In genomic region chr2:30446891-30447826, GRCm38 (mm10) we compare ENCODE assay signal across 10 mouse cellular contexts. TPM values are rescaled to one million over a fixed set of nuclear protein-coding genes. Genes with fewer than 3 reads are reported as not detected.
DNase-seq lines count a peak whose midpoint lies in the region; ATAC-seq and TF ChIP-seq lines count a peak whose summit lies in the region.
"Had no signal": no experiment of that assay in that cellular context is flagged by ENCODE, and none has a peak within 500 bp of the region (broad histone marks: within the 10 kb centered on the region; RNA-seq: fewer than 3 reads in every experiment).

No protein-coding gene starts in this region.

- intact Hi-C loops in gastrocnemius, postnatal 14 days (cut with DNase I; ENCODE audit: low total_unique reads): no loop called here

- H3K79me2 ChIP-seq in CH12.LX (replicated peaks; ENCODE audit: control insufficient read depth, extremely low read depth, insufficient read depth, poor library complexity, severe bottlenecking): no peaks in the 10 kb centered on the region

- no peak for TF ChIP-seq CTCF in CH12.LX (conservative IDR thresholded peaks at IDR 0.05 in 1 of 2, IDR thresholded peaks at IDR 0.05 in 1 of 2; ENCODE audit: low read depth in 2 of 2, low read length in 2 of 2)

- peak overlapping the region; percentile 30; the same call in 1 of the 2 replicates for H3K27ac ChIP-seq in CH12.LX (ENCODE audit: insufficient read depth, low read depth)
- peak overlapping the region; percentile 98 for H3K27ac ChIP-seq in embryonic facial prominence, embryonic 10.5 days (replicated peaks)
- 0 out of 2 replicates have a peak overlapping the region, but pooled peaks have one; percentile 4 for H3K27ac ChIP-seq in limb, embryonic 15.5 days

- peak; percentile 52 for DNase-seq in gastrocnemius, postnatal 14 days
- DNase-seq in gastrocnemius, postnatal 4 days (ENCODE audit: low spot score in 2 of 2): no peak
- peak; percentile 71 for DNase-seq in CH12.LX (ENCODE audit: extremely low read depth)
- DNase-seq in embryonic facial prominence, embryonic 10.5 days (ENCODE audit: low spot score): no peak
- no peak for DNase-seq in right cerebral cortex, postnatal 14 days
- DNase-seq in urinary bladder, adult 2 months (ENCODE audit: low spot score): no peak
- no peak for DNase-seq in layer of hippocampus, postnatal 25 days (ENCODE audit: extremely low spot score in 1 of 2, low spot score in 1 of 2)

- TF ChIP-seq EP300 in CH12.LX (IDR thresholded peaks at IDR 0.05; ENCODE audit: low read length): no peak

- in situ Hi-C loops in CH12.LX (cut with MboI; ENCODE audit: low pct_ligation_motif_present, low pct_unique_long_range_greater_than_20kb, low sequenced_read_pairs): no loop called here

- TF ChIP-seq POLR2A in CH12.LX (IDR thresholded peaks at IDR 0.05; ENCODE audit: low read depth, low read length): no peak

- H3K4me3 ChIP-seq in CH12.LX (replicated peaks in 1 of 3; ENCODE audit: low read depth in 2 of 3, low read length in 2 of 3, poor library complexity in 1 of 3): no peak overlapping the region
- H3K4me3 ChIP-seq in embryonic facial prominence, embryonic 10.5 days: no peak overlapping the region
- H3K4me3 ChIP-seq in limb, embryonic 15.5 days: no peak overlapping the region
- H3K4me3 ChIP-seq: megakaryocyte, embryonic 14.5 days had no signal

- 79% methylated on average over 10 of the region's 10 CpGs for WGBS in embryonic facial prominence, embryonic 10.5 days
- WGBS in limb, embryonic 15.5 days: 83% methylated on average over 10 of the region's 10 CpGs

- no peak overlapping the region for H3K9ac ChIP-seq in CH12.LX (ENCODE audit: insufficient read depth, low read depth)
- no peak overlapping the region for H3K9ac ChIP-seq in limb, embryonic 15.5 days

- H3K4me2 ChIP-seq in CH12.LX (ENCODE audit: insufficient read depth, low read depth, poor library complexity, severe bottlenecking): no peak overlapping the region
- no peak overlapping the region for H3K4me2 ChIP-seq in limb, embryonic 15.5 days

- dilution Hi-C loops in CH12.LX (cut with MboI; ENCODE audit: extremely low pct_ligation_motif_present, extremely low pct_unique_long_range_greater_than_20kb, low sequenced_read_pairs): no loop called here

- no peak for ATAC-seq in limb, embryonic 15.5 days (ENCODE audit: insufficient number of reproducible peaks, low FRiP score, low TSS enrichment, low read depth)

- H3K27me3 ChIP-seq in CH12.LX (replicated peaks): no peaks in the 10 kb centered on the region
- no peaks in the 10 kb centered on the region for H3K27me3 ChIP-seq in embryonic facial prominence, embryonic 10.5 days (replicated peaks; ENCODE audit: low read depth, poor library complexity, severe bottlenecking)
- no peaks in the 10 kb centered on the region for H3K27me3 ChIP-seq in limb, embryonic 15.5 days
- H3K27me3 ChIP-seq: megakaryocyte, embryonic 14.5 days had no signal

- H3K4me1 ChIP-seq in CH12.LX (ENCODE audit: control insufficient read depth in 1 of 2, insufficient read depth in 2 of 2): peaks cover 34 to 71% of the 10 kb centered on the region in 2 experiments
- peaks cover 63% of the 10 kb centered on the region for H3K4me1 ChIP-seq in embryonic facial prominence, embryonic 10.5 days
- H3K4me1 ChIP-seq in limb, embryonic 15.5 days: peaks cover 42% of the 10 kb centered on the region

- H3K9me3 ChIP-seq in CH12.LX (replicated peaks; ENCODE audit: low read length): peaks cover 20% of the 10 kb centered on the region
- peaks cover 14% of the 10 kb centered on the region; the same call in 1 of the 2 replicates for H3K9me3 ChIP-seq in embryonic facial prominence, embryonic 10.5 days
- H3K9me3 ChIP-seq in limb, embryonic 15.5 days: no peaks in the 10 kb centered on the region

- H3K36me3 ChIP-seq in CH12.LX (replicated peaks in 1 of 2; ENCODE audit: control insufficient read depth in 1 of 2, insufficient read depth in 1 of 2, low read length in 1 of 2): peaks cover 33 to 88% of the 10 kb centered on the region in 2 experiments
- peaks cover 82% of the 10 kb centered on the region for H3K36me3 ChIP-seq in embryonic facial prominence, embryonic 10.5 days (replicated peaks)
- H3K36me3 ChIP-seq in limb, embryonic 15.5 days: peaks cover 73% of the 10 kb centered on the region

- TF ChIP-seq RAD21 in CH12.LX (IDR thresholded peaks at IDR 0.05; ENCODE audit: low read depth, low read length): no peak

TF ChIP-seq in CH12.LX, 34 proteins besides CTCF, POLR2A, EP300 and RAD21:
- TF ChIP-seq KAT2A (IDR thresholded peaks at IDR 0.05; ENCODE audit: insufficient replicate concordance, low read length) (no peak), SMC3 (IDR thresholded peaks at IDR 0.05; ENCODE audit: low read depth, low read length) (no peak), MAZ (IDR thresholded peaks at IDR 0.05; ENCODE audit: low read depth, low read length) (no peak), TBP (conservative IDR thresholded peaks at IDR 0.05; ENCODE audit: low read depth, low read length) (no peak), BHLHE40 (IDR thresholded peaks at IDR 0.05; ENCODE audit: low read depth, low read length) (0 out of 2 replicates have a peak, but pooled peaks have one; percentile 15), IRF4 (IDR thresholded peaks at IDR 0.05; ENCODE audit: low read depth, low read length) (0 out of 2 replicates have a peak, but pooled peaks have one; percentile 24), RCOR1 (conservative IDR thresholded peaks at IDR 0.05; ENCODE audit: low read depth, low read length) (no peak), ETS1 (conservative IDR thresholded peaks at IDR 0.05; ENCODE audit: low read depth, low read length) (no peak; the same call in 1 of the 2 replicates), MYC (IDR thresholded peaks at IDR 0.05; ENCODE audit: low read depth, low read length) (no peak), UBTF (IDR thresholded peaks at IDR 0.05; ENCODE audit: low read depth, low read length) (no peak), JUN (IDR thresholded peaks at IDR 0.05; ENCODE audit: insufficient read depth, low read depth, low read length) (no peak), POLR2AphosphoS2 (IDR thresholded peaks at IDR 0.05; ENCODE audit: low read depth, low read length) (no peak), ZMIZ1 (IDR thresholded peaks at IDR 0.05; ENCODE audit: low read depth, low read length) (no peak), NRF1 (IDR thresholded peaks at IDR 0.05; ENCODE audit: low read depth, low read length) (no peak), NELFE (IDR thresholded peaks at IDR 0.05; ENCODE audit: low read depth, low read length) (no peak)

RNA-seq across cellular contexts. Expression of gene Ier5l, which starts 26.9 kb away (rescaled TPM):
- total RNA-seq in gastrocnemius, postnatal 14 days (2021): 1 to 10 TPM; 3.5 to 4.2 TPM
- 1 to 10 TPM; 8.2 to 8.9 TPM for total RNA-seq in gastrocnemius, postnatal 4 days (2021)
- total RNA-seq in CH12.LX (2012; rRNA removed) (0.98 and 1.1 TPM in 2 replicates), CH12.LX (2014; rRNA removed) (0.22 and 0.51 TPM in 2 replicates)
- polyA plus RNA-seq in CH12.LX (2012; ENCODE audit: insufficient read length, low read depth): 0.31 and 0.33 TPM in 2 replicates
- polyA plus RNA-seq in embryonic facial prominence, embryonic 10.5 days (2016; fragmentation: Nextera tagmentation; extraction: Ambion mirVana): 2.8 and 3.4 TPM in 2 replicates
- 1.9 and 2.1 TPM in 2 replicates for polyA plus RNA-seq in limb, embryonic 15.5 days (2015; fragmentation: Nextera tagmentation; extraction: Ambion mirVana)
- 10.7 and 11.0 TPM in 2 replicates for polyA plus RNA-seq in urinary bladder, adult 2 months (2012; rRNA removed)
- total RNA-seq in layer of hippocampus, postnatal 25 days (2021): 10 to 100 TPM; 12.8 to 13.1 TPM
- total RNA-seq: G1E had no signal
- polyA plus RNA-seq: G1E had no signal

RNA-seq across cellular contexts. Expression of gene Ptpa, which starts 31.3 kb away (rescaled TPM):
- total RNA-seq in gastrocnemius, postnatal 14 days (2021): 10 to 100 TPM; 71.1 to 80.7 TPM
- 100 to 1,000 TPM; 122 to 132 TPM for total RNA-seq in gastrocnemius, postnatal 4 days (2021)
- 111 and 120 TPM in 2 replicates for total RNA-seq in CH12.LX (2012; rRNA removed)
- total RNA-seq in CH12.LX (2014; rRNA removed): 117 and 122 TPM in 2 replicates
- 190 and 194 TPM in 2 replicates for polyA plus RNA-seq in CH12.LX (2012; ENCODE audit: insufficient read length, low read depth)
- 161 and 162 TPM in 2 replicates for polyA plus RNA-seq in embryonic facial prominence, embryonic 10.5 days (2016; fragmentation: Nextera tagmentation; extraction: Ambion mirVana)
- polyA plus RNA-seq in limb, embryonic 15.5 days (2015; fragmentation: Nextera tagmentation; extraction: Ambion mirVana): 137 and 149 TPM in 2 replicates
- 90.0 and 93.9 TPM in 2 replicates for polyA plus RNA-seq in urinary bladder, adult 2 months (2012; rRNA removed)
- 100 to 1,000 TPM; 163 to 169 TPM for total RNA-seq in layer of hippocampus, postnatal 25 days (2021)

RNA-seq across cellular contexts. Expression of gene Crat, which starts 31.5 kb away (rescaled TPM):
- total RNA-seq in gastrocnemius, postnatal 14 days (2021): 100 to 1,000 TPM; 251 to 325 TPM
- 100 to 1,000 TPM; 229 to 241 TPM for total RNA-seq in gastrocnemius, postnatal 4 days (2021)
- total RNA-seq in CH12.LX (2012; rRNA removed) (3.6 and 4.5 TPM in 2 replicates), CH12.LX (2014; rRNA removed) (1.3 and 1.7 TPM in 2 replicates)
- polyA plus RNA-seq in CH12.LX (2012; ENCODE audit: insufficient read length, low read depth): 2.8 and 4.2 TPM in 2 replicates
- polyA plus RNA-seq in embryonic facial prominence, embryonic 10.5 days (2016; fragmentation: Nextera tagmentation; extraction: Ambion mirVana): 19.9 and 20.3 TPM in 2 replicates
- polyA plus RNA-seq in limb, embryonic 15.5 days (2015; fragmentation: Nextera tagmentation; extraction: Ambion mirVana): 23.9 and 37.6 TPM in 2 replicates
- 27.3 and 38.1 TPM in 2 replicates for polyA plus RNA-seq in urinary bladder, adult 2 months (2012; rRNA removed)
- 10 to 100 TPM; 49.6 to 51.1 TPM for total RNA-seq in layer of hippocampus, postnatal 25 days (2021)

RNA-seq across cellular contexts. Expression of gene Dolpp1, which starts 55.1 kb away (rescaled TPM):
- total RNA-seq in gastrocnemius, postnatal 14 days (2021): 1 to 10 TPM; 7.0 to 7.3 TPM
- total RNA-seq in gastrocnemius, postnatal 4 days (2021): 10 to 100 TPM; 18.3 to 21.1 TPM
- total RNA-seq in CH12.LX (2012; rRNA removed): 19.2 and 22.8 TPM in 2 replicates
- 15.0 and 22.3 TPM in 2 replicates for total RNA-seq in CH12.LX (2014; rRNA removed)
- 17.9 and 19.1 TPM in 2 replicates for polyA plus RNA-seq in CH12.LX (2012; ENCODE audit: insufficient read length, low read depth)
- polyA plus RNA-seq in embryonic facial prominence, embryonic 10.5 days (2016; fragmentation: Nextera tagmentation; extraction: Ambion mirVana): 46.2 and 47.9 TPM in 2 replicates
- polyA plus RNA-seq in limb, embryonic 15.5 days (2015; fragmentation: Nextera tagmentation; extraction: Ambion mirVana): 35.5 and 35.8 TPM in 2 replicates
- polyA plus RNA-seq in urinary bladder, adult 2 months (2012; rRNA removed): 18.9 and 27.3 TPM in 2 replicates
- total RNA-seq in layer of hippocampus, postnatal 25 days (2021): 10 to 100 TPM; 25.1 to 27.5 TPM

Comparison
In these comparisons a context has a peak if more than half of its experiments do, and no peak if none do; other contexts are left out.
1. DNase-seq: peak in gastrocnemius, postnatal 14 days (single experiment) and CH12.LX (single experiment); none in gastrocnemius, postnatal 4 days (0 of 2), embryonic facial prominence, embryonic 10.5 days (single experiment), right cerebral cortex, postnatal 14 days (single experiment), urinary bladder, adult 2 months (single experiment) and layer of hippocampus, postnatal 25 days (0 of 2).
2. H3K27ac ChIP-seq: peak in every context shown above with its lines; median percentile 98 in embryonic facial prominence, embryonic 10.5 days; 30 in CH12.LX; 4 in limb, embryonic 15.5 days.
3. RNA of gene Crat, which starts 31.5 kb away (total RNA-seq): 251 to 325 TPM in gastrocnemius, postnatal 14 days, 229 to 241 TPM in gastrocnemius, postnatal 4 days and 49.6 to 51.1 TPM in layer of hippocampus, postnatal 25 days; 1.3 to 4.5 TPM in CH12.LX; every median in the first group is over 4 times any median in the second.